Mouse (Mus musculus) heart, embryonic 10.5 days (tissue): ENCODE results near the gene Ak4. TPM values are rescaled to one million over a fixed set of nuclear protein-coding genes. Genes with fewer than 3 reads are reported as not detected.
"Not testable (repeated sequence)": the region's sequence is repeated elsewhere in the genome, so short reads cannot be mapped to it uniquely, and the experiment has no call there.

ENCODE experiments used
- DNase-seq: peaks from one replicate; pipeline ENCODE4 v3.0.0-alpha.2; 2017; ENCODE audit warnings: low spot score
- H3K27ac ChIP-seq: fragments of 300-500 bp; sonication (generic); 2 replicates; pipeline ENCODE4 v1.5.1; 2016; ENCODE audit warnings: mild to moderate bottlenecking
- H3K27me3 ChIP-seq: fragments of 300-500 bp; sonication (generic); 2 replicates; pipeline ENCODE4 v1.6.1; 2016; ENCODE audit warnings: mild to moderate bottlenecking; ENCODE audit not compliant: poor library complexity, insufficient read depth, severe bottlenecking
- H3K36me3 ChIP-seq: fragments of 300-500 bp; sonication (generic); 2 replicates; pipeline ENCODE4 v1.6.1; 2016; ENCODE audit warnings: mild to moderate bottlenecking, moderate library complexity
- H3K4me1 ChIP-seq: fragments of 300-500 bp; sonication (generic); 2 replicates; pipeline ENCODE4 v1.6.1; 2016; ENCODE audit warnings: mild to moderate bottlenecking
- H3K4me3 ChIP-seq: fragments of 300-500 bp; sonication (generic); 2 replicates; pipeline ENCODE4 v1.5.1; 2016; ENCODE audit warnings: mild to moderate bottlenecking, moderate library complexity
- H3K9me3 ChIP-seq: fragments of 300-500 bp; sonication (generic); 2 replicates; pipeline ENCODE4 v1.6.1; 2016; ENCODE audit warnings: mild to moderate bottlenecking, moderate library complexity
- WGBS: fragments of 180-500 bp; shearing (Covaris S2); methylation state at CpG from one replicate; pipeline ENCODE4 v1.1.7; 2016; 5-methylcytosine and 5-hydroxymethylcytosine counted together
- polyA plus RNA-seq: library from polyadenylated mRNA; unstranded; fragments of >200 nt; fragmentation: Nextera tagmentation; extraction: Ambion mirVana; gene quantifications from 2 replicates; pipeline ENCODE4 v1.2.1, GENCODE M21; 2016

Gene Ak4
- 28.5 and 30.4 TPM in 2 replicates for polyA plus RNA-seq

DNA sequence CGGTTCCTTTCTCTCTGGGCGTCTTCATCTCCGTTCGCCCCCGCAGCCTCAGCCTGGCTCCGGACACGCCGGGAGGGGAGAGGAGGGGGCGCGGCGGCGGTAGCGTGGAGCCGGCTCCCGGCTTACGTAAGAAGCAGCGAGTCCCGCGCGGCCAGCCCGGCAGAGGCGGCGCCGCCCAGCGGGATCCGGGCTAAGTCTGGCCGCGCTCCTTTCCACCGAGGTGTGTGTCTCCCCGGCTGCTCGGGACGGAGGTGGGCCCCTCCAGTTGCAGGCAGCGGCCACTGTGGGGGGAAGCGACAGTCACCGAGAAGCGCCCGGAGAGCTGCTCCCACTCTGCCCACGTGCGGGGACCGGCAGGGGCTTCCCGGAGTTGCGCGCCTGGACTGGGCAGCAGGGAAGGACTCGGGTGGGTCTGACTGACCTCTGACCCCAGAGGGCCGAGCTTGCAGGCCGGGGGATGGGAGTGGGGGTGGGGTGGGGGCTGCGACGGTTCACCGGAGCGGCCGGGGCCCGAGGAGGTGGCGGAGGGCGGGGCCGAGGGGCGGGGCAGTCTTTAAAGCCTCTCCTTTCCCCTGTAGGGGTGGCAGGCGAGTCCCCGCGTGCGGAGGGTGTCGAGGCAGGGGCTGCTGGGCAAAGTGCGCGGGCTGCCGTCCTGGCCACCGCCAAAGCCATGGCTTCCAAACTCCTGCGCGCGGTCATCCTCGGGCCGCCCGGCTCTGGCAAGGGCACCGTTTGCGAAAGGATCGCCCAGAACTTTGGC lies at the start of gene Ak4:
Ak4 (plus strand) TSS at position 127 of the 760 bp plus-strand sequence.
- H3K9me3 ChIP-seq: no peaks in the 10 kb centered on the region
- WGBS: under 1% methylated on average over 74 of the region's 74 CpGs
- peak within 1 kb of the TSS; percentile 97 for H3K27ac ChIP-seq
- H3K4me1 ChIP-seq: peaks cover 28% of the 10 kb centered on the region
- peak within 1 kb of the TSS; percentile 93 for H3K4me3 ChIP-seq
- peak; percentile 87 for DNase-seq
- H3K27me3 ChIP-seq: no peaks in the 10 kb centered on the region
- H3K36me3 ChIP-seq: peaks cover 4% of the 10 kb centered on the region; the same call in 1 of the 2 replicates

DNA sequence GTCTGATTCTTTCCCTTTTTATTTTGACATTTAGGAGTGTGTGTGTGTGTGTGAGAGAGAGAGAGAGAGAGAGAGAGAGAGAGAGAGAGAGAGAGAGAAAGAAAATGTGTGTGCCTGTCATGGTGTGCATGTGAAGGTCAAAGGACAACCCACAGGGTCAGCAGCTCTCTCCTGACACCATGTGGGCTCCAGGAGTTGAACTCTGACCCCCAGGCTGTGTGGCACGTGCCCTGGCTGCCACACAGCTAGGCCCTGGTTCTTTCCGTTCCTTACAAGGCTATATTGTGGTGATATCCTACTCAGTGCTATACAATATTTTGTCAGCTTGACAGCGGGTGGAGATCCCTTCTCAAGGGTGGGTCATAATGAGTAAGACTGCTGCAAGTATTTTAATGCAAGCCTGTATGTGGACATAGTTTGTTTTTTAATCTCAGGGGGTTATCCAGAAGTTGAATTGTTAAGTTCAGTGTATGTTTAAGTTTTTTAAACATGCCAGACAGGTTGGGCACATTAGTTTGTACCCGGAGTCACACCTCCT lies 49.3 kb upstream of the Ak4 start:
- Histone ChIP-seq H3K27ac (no peak overlapping the region), H3K9me3 (no peaks in the 10 kb centered on the region), H3K4me1 (0 out of 2 replicates have a peak, but pooled peaks cover 5% of the 10 kb centered on the region), H3K27me3 (no peaks in the 10 kb centered on the region), H3K36me3 (no peaks in the 10 kb centered on the region), H3K4me3 (no peak overlapping the region)
- DNase-seq: no peak
- 66% methylated on average over 4 of the region's 4 CpGs for WGBS

DNA sequence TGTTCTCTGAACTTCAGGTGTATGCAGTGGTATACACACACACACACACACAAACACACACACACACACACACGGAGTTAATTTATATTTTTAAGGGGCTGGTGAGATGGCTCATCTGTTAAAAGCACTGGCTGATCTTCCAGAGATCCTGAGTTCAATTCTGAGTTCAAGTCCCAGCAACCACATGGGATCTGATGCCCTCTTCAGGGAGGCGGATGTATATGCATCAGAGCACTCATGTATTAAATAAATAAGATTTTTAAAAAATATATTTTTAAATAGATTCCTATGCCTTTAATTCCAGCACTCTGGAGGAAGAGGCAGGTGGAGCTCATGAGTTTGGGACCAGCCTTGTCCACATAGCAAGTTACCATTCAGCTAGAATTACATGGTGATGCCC lies 46.8 kb upstream of the Ak4 start:
- H3K9me3 ChIP-seq: no peaks in the 10 kb centered on the region
- H3K4me1 ChIP-seq: no peaks in the 10 kb centered on the region
- no peak for DNase-seq
- no peak overlapping the region for H3K27ac ChIP-seq
- no peaks in the 10 kb centered on the region for H3K27me3 ChIP-seq
- WGBS: 66% methylated on average over 2 of the region's 2 CpGs
- H3K4me3 ChIP-seq: no peak overlapping the region
- no peaks in the 10 kb centered on the region for H3K36me3 ChIP-seq

DNA sequence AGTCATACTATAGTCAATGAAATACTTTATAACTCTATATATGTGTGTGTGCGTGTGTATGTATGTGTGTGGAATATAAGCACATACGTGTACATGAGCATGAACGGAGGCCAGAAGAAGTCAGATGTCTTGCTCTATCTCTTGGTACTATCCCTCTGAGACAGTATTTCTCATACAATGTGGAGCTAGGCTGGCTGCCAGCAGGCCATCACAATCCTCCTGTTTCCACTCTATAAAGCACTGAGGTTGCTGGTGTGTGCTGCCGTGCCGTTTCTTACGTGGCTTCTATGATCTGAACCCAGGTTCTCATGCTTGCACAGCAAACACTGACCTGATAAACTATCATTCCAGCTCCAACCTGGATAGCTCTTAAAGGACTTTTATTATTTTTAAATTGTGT lies 46.3 kb upstream of the Ak4 start:
- Histone ChIP-seq H3K9me3 (no peaks in the 10 kb centered on the region), H3K36me3 (no peaks in the 10 kb centered on the region), H3K27ac (no peak overlapping the region), H3K4me3 (no peak overlapping the region), H3K4me1 (no peaks in the 10 kb centered on the region), H3K27me3 (no peaks in the 10 kb centered on the region)
- 94% methylated on average over 6 of the region's 6 CpGs for WGBS
- DNase-seq: no peak

DNA sequence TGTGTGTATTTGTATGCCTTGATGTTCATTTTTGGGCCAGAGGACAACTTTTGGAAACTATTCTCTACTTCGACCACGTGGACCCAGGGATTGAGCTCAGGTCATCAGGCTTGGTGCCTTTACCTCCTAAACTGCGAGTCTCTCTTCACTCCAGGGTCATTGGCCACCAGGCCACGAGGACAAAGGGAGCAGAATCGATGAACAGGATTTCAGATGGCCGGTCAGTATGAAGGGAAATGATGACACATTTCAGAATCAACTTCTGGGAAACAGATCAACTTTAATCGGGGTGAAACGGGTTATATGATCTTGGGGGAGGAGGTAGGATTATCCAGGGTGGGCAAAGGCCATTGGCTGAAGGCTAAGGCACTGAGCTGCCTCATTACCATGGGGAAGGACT lies 45.0 kb upstream of the Ak4 start:
- Histone ChIP-seq H3K27ac (no peak overlapping the region), H3K27me3 (no peaks in the 10 kb centered on the region), H3K4me3 (no peak overlapping the region), H3K36me3 (no peaks in the 10 kb centered on the region), H3K4me1 (peaks cover 7% of the 10 kb centered on the region), H3K9me3 (no peaks in the 10 kb centered on the region)
- WGBS: 74% methylated on average over 8 of the region's 8 CpGs
- DNase-seq: no peak

DNA sequence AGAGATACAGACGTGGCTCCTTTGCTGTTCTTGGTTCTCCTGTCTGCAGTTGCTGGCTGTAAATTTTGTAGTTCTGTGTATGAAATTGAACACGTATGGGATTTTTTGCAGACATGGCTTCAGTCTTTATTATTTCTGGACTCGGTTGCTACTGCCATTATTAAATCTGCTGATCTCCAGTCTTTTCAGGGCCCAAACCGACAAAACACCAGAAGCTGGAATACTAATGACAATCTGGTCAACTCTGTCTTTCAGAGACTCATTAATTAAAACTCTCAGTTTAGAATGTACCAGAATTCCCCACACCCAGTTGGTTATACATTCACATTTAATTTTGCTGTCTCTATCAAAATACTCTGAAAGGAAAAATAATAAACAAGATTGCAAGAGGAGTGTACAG lies 42.2 kb upstream of the Ak4 start:
- Histone ChIP-seq H3K9me3 (no peaks in the 10 kb centered on the region), H3K4me1 (peaks cover 7% of the 10 kb centered on the region), H3K4me3 (no peak overlapping the region), H3K36me3 (no peaks in the 10 kb centered on the region), H3K27ac (no peak overlapping the region), H3K27me3 (no peaks in the 10 kb centered on the region)
- WGBS: 86% methylated on average over 4 of the region's 4 CpGs
- DNase-seq: no peak

DNA sequence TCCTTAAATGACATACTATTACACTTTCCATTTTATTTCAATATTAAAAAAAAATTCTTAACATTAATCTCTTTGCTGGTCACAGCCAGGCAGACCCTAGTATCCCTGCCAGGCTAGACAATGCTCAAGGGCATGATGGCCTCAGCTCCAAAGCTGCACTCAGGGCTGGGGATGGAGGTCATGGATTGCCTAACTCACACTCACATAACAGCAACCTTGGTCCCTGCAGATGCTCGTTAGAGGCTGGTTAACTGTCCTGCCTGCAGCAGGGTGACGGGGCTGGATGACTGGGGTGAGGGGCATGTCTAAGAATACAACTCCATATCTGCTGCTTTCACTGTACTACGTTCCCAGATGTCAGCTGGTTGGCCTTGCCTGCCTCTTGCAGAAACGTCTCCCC lies 40.8 kb upstream of the Ak4 start:
- Histone ChIP-seq H3K4me1 (peaks cover 7% of the 10 kb centered on the region), H3K27me3 (no peaks in the 10 kb centered on the region), H3K27ac (no peak overlapping the region), H3K36me3 (no peaks in the 10 kb centered on the region), H3K9me3 (no peaks in the 10 kb centered on the region), H3K4me3 (no peak overlapping the region)
- no peak for DNase-seq
- WGBS: 27% methylated on average over 4 of the region's 4 CpGs

DNA sequence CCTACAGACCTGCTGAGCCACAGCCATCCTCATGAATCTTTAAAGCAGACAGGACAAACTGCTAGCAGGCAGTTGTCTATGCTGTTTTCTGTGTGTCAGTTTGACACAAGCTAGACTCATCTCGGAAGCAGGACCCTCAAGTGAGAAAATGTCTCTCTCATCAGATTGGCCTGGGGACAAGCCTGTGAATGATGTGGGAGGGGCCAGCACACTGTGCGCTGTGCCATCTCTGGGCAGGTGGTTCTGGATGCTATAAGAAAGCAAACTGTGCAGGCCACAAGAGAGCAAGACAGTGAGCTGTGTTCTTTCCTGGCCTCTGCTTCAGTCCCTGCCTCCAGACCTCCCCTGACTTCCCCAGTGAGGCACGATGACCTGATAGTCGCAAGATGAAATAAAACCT lies 40.3 kb upstream of the Ak4 start:
- DNase-seq: no peak
- Histone ChIP-seq H3K4me3 (no peak overlapping the region), H3K36me3 (no peaks in the 10 kb centered on the region), H3K4me1 (peaks cover 7% of the 10 kb centered on the region), H3K9me3 (no peaks in the 10 kb centered on the region), H3K27ac (no peak overlapping the region), H3K27me3 (no peaks in the 10 kb centered on the region)
- 71% methylated on average over 4 of the region's 4 CpGs for WGBS

DNA sequence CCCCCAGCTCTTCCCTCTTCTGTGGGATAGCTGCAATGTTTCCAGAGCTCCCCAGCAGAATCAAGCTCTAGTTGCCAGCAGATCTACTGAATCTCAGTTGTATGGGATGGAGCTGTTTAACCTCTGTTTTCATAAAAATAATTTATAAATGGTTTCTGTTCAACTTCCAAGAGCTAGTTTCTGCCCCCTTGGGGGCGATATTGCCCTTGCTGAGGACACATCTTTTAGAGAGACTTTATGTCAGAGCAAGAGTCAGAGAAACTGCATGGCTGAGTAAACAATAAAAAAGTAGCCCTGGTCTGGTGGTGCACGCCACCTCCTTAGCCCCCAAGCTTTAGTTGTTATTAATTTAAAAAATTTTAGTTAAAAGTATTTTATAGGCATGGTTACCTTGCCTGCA lies 34.1 kb upstream of the Ak4 start:
- 54% methylated on average over 2 of the region's 2 CpGs for WGBS
- H3K9me3 ChIP-seq: no peaks in the 10 kb centered on the region
- no peak overlapping the region for H3K27ac ChIP-seq
- no peak for DNase-seq
- no peaks in the 10 kb centered on the region for H3K36me3 ChIP-seq
- no peak overlapping the region for H3K4me3 ChIP-seq
- no peaks in the 10 kb centered on the region for H3K4me1 ChIP-seq
- H3K27me3 ChIP-seq: no peaks in the 10 kb centered on the region

DNA sequence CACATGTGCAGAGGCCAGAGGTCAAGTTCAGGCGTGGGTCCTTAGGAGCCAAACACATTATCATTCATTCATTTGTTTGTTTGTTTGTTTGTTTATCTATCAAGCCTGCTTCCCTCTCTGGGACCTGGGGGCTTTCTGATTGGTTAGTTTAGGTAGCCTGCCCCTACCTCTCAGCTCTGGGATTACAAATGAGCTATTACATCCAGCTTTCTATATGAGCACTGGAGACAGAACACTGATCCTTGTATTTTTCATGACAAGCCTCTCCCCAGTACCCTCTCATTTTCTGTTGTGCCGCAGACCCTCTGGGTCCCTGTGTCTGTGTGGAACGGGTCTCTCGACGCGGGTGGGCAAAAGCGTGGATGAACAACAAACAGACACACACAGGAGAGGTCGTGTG lies 30.8 kb upstream of the Ak4 start:
- Histone ChIP-seq H3K27me3 (no peaks in the 10 kb centered on the region), H3K4me1 (peaks cover 3% of the 10 kb centered on the region), H3K9me3 (no peaks in the 10 kb centered on the region), H3K4me3 (no peak overlapping the region), H3K27ac (no peak overlapping the region), H3K36me3 (no peaks in the 10 kb centered on the region)
- WGBS: 82% methylated on average over 8 of the region's 8 CpGs
- DNase-seq: no peak

DNA sequence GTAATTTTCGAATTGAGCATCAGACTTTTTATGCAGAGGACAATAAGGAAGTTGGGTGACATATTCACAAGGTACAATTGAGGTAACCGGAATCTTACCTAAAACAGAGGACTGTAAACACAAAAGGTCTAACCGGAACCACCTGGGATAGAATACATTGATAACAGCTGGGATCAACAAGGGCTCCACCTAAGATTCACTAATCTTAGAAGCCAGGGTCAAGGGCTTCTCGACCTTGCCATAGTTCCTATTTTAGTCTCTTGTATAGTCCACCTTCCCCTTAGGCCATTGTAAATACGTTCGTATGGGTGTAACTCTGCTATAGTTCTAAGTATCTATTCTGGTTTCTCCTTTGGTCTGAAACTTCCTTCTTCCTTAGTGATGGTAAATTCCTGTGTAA lies 30.4 kb upstream of the Ak4 start:
- H3K36me3 ChIP-seq, DNase-seq, H3K9me3 ChIP-seq, H3K27me3 ChIP-seq, H3K4me1 ChIP-seq, H3K4me3 ChIP-seq, H3K27ac ChIP-seq: not testable (repeated sequence)
- 63% methylated on average over 6 of the region's 6 CpGs for WGBS

DNA sequence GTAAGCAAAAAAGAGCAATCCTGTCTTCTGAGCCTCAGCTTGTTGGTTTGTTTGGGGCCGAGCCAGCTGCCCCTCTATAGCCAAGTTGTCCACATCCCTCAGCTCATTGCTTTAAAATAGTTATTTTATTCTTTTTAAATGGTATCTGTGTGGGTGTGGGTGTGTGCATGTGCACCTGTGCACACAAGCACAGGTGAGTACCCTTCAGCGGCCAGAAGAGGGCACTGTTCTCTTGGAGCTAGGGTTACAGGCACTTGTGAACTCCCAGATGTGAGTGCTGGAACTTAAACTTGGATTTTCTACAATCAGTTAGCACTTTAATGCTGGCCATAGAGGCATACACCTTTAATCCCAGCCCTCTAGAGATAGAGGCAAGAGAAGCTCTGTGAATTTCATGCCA lies 26.8 kb upstream of the Ak4 start:
- H3K27ac ChIP-seq: no peak overlapping the region
- no peaks in the 10 kb centered on the region for H3K27me3 ChIP-seq
- 42% methylated on average over 2 of the region's 2 CpGs for whole genome bisulfite sequencing
- no peak overlapping the region for H3K4me3 ChIP-seq
- DNase-seq: no peak
- peaks cover 8% of the 10 kb centered on the region for H3K4me1 ChIP-seq
- H3K9me3 ChIP-seq: no peaks in the 10 kb centered on the region
- no peaks in the 10 kb centered on the region for H3K36me3 ChIP-seq

DNA sequence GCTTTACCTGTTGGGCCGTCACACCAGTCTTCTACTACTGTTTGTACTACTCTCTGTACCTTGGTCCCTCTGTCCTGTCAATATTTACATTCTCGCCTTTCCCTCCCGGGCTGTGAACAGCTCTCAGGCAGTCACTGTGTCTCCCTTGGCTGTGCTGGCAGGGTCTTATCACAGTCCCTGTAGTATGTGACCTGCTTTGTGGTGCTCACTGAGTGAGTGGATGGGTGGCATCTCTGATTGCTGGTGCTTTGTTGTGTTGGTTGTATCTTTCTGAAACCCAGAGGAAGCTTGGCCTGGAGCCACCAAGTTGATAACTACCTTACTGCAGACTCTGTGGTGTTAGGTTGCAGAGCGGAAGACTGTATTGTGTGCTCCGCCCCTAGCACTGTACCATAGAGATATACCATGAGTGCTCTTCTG lies 25.8 kb upstream of the Ak4 start:
- H3K27ac ChIP-seq: no peak overlapping the region
- WGBS: 37% methylated on average over 5 of the region's 5 CpGs
- peak; percentile 76 for DNase-seq

More for the DNA sequence above, 25.8 kb upstream of the Ak4 start:
- Histone ChIP-seq H3K4me1 (peaks cover 8% of the 10 kb centered on the region), H3K4me3 (no peak overlapping the region), H3K27me3 (no peaks in the 10 kb centered on the region), H3K36me3 (no peaks in the 10 kb centered on the region), H3K9me3 (no peaks in the 10 kb centered on the region)
